Mouse (Mus musculus) spleen, adult 2 months (tissue): ENCODE results near the gene Cabp2. TPM values are rescaled to one million over a fixed set of nuclear protein-coding genes. Genes with fewer than 3 reads are reported as not detected.

Source experiments
- DNase-seq, 2 experiments: peaks; one replicate each; pipeline versions ENCODE4 v3.0.0 to v3.0.0-alpha.2; 2012 to 2021; ENCODE audit warnings: low spot score in 2 of 2, low read depth in 1 of 2
- H3K27ac ChIP-seq: fragments of 200-500 bp; 2 replicates; pipeline ENCODE4 v1.5.1; 2012; ENCODE audit warnings: low read length, inconsistent platforms; ENCODE audit not compliant: insufficient read depth
- H3K27me3 ChIP-seq: fragments of 200-500 bp; 2 replicates; pipeline ENCODE4 v1.6.1; 2012; ENCODE audit warnings: mild to moderate bottlenecking, moderate library complexity, low read length, inconsistent platforms; ENCODE audit not compliant: control insufficient read depth, insufficient read depth
- H3K36me3 ChIP-seq: fragments of 200-500 bp; 2 replicates; pipeline ENCODE4 v1.6.1; 2012; ENCODE audit warnings: mild to moderate bottlenecking, low read length, inconsistent platforms; ENCODE audit not compliant: control insufficient read depth, insufficient read depth
- H3K4me1 ChIP-seq: fragments of 200-500 bp; 2 replicates; pipeline ENCODE4 v1.6.1; 2011; ENCODE audit warnings: inconsistent platforms; ENCODE audit not compliant: control insufficient read depth, insufficient read depth, insufficient read length
- H3K4me3 ChIP-seq: fragments of 200-500 bp; 2 replicates; pipeline ENCODE4 v1.5.1; 2011; ENCODE audit warnings: mild to moderate bottlenecking, inconsistent platforms; ENCODE audit not compliant: insufficient read depth, insufficient read length; ENCODE audit errors: extremely low read depth
- CTCF ChIP-seq: fragments of 200-500 bp; IDR thresholded peaks from 2 replicates; pipeline ENCODE4 v1.5.1; 2011; ENCODE audit warnings: mild to moderate bottlenecking, inconsistent platforms; ENCODE audit not compliant: insufficient read depth, insufficient read length, insufficient replicate concordance; ENCODE audit errors: extremely low read depth
- POLR2A ChIP-seq: fragments of 200-500 bp; IDR thresholded peaks from 2 replicates; pipeline ENCODE4 v1.6.1; 2011; ENCODE audit warnings: low read depth, low read length, inconsistent platforms
- WGBS: fragments of 180-500 bp; shearing (Covaris S2); methylation state at CpG from one replicate; pipeline ENCODE4 v1.1.7; 2018; 5-methylcytosine and 5-hydroxymethylcytosine counted together
- polyA plus RNA-seq: library from polyadenylated mRNA; depleted of rRNA; stranded (reverse); fragments of >200 nt; gene quantifications from 2 replicates; pipeline ENCODE4 v1.2.3, GENCODE M21; 2012

The Cabp2 gene
- polyA plus RNA-seq, 1 experiment: 7.0 TPM

DNA sequence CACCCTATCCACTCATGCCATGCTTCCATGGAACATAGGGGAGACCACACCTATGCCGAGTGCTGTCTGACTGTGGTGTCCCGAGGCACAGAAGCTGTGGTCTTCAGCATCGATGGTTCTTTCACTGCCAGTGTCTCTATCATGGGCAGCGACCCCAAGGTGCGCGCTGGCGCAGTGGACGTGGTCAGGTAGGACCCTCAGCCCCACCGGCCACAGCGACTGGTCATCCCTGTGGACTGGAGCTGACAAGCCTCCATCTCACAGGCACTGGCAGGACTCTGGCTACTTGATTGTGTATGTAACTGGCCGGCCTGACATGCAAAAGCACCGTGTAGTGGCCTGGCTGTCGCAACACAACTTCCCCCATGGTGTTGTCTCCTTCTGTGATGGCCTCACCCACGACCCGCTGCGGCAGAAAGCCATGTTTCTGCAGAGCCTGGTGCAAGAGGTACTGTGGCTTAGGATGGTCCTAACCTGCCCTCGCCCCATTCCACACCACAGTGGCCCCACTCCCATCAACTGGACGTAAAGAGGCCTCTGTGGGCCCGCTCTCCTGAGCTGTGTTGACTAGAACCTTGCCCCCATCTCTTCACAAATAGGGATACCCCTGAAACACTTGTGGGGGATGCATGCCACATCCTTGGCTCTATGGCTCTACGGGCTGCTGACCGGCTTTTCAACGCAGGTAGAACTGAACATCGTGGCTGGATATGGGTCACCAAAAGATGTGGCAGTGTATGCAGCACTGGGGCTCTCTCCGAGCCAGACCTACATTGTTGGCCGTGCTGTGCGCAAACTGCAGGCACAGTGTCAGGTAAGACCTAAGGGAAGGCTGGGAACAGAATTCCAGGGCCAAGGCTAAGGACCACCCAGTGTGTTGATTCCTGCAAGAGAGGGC lies 30.9 kb downstream of the Cabp2 start:
- no peak for DNase-seq
- Histone ChIP-seq H3K36me3 (peaks cover 47% of the 10 kb centered on the region), H3K4me3 (no peak overlapping the region), H3K4me1 (peaks cover 23% of the 10 kb centered on the region), H3K27ac (peak overlapping the region; percentile 95), H3K27me3 (no peaks in the 10 kb centered on the region)
- TF ChIP-seq CTCF (no peak), POLR2A (no peak)
- WGBS: 93% methylated on average over 26 of the region's 26 CpGs

DNA sequence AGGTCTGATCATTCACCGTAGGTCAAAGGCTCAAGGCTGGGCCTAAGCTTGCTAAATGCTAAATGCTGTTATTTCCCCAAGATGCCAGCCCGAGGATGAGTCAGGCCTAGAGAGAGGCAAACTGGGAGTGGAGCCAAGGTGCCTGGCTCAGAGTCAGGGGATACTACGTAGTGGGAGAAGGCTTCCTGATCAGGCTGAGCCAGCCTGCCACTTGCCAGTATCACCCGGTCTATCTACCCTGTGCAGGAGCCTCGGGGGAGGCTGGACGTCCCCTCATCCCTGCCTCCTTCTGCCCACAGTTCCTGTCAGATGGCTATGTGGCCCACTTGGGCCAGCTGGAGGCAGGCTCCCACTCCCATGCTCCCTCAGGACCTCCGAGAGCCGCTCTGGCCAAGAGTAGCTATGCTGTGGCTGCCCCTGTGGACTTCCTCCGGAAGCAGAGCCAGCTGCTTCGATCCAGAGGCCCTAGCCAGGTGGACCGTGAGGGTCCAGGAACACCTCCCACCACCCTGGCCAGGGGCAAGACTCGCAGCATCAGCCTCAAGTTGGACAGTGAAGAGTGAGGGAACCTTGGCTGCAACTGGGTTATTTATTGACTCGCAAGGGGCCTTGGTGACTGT lies 31.9 kb downstream of the Cabp2 start:
- 6% methylated on average over 13 of the region's 13 CpGs for WGBS
- peak in 1 of 2 experiments; percentile 35 for DNase-seq
- H3K36me3 ChIP-seq: peaks cover 44% of the 10 kb centered on the region
- H3K27me3 ChIP-seq: no peaks in the 10 kb centered on the region
- TF ChIP-seq POLR2A: no peak
- no peak for TF ChIP-seq CTCF
- H3K27ac ChIP-seq: peak overlapping the region; percentile 95
- H3K4me3 ChIP-seq: no peak overlapping the region
- peaks cover 27% of the 10 kb centered on the region for H3K4me1 ChIP-seq

DNA sequence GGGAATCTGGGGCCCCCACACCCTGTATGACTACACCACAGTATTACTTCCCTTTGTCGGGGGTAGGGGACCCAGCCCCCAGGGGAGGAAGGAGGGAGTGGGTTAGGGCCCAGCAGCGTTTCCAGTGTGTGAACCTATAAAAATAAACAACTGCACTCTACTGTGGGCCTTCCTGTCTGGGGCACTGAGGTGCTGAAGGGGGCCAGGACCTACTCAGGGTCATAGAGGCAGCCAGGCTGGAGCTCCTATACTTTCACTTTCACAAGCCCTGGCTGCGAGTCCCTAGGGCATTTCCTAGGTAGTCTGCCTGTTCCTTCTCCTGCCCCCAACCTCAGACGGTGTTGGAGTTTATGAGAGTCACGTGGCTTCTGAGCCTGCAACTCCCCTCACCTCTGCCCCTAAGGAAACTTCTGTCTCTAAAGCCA lies 32.4 kb downstream of the Cabp2 start:
- H3K27me3 ChIP-seq: no peaks in the 10 kb centered on the region
- DNase-seq: peak in 1 of 2 experiments; percentile 69
- TF ChIP-seq POLR2A (no peak), CTCF (no peak)
- H3K36me3 ChIP-seq: peaks cover 41% of the 10 kb centered on the region
- H3K27ac ChIP-seq: peak overlapping the region; percentile 95
- no peak overlapping the region for H3K4me3 ChIP-seq
- under 1% methylated on average over 5 of the region's 5 CpGs for WGBS
- peaks cover 27% of the 10 kb centered on the region for H3K4me1 ChIP-seq

DNA sequence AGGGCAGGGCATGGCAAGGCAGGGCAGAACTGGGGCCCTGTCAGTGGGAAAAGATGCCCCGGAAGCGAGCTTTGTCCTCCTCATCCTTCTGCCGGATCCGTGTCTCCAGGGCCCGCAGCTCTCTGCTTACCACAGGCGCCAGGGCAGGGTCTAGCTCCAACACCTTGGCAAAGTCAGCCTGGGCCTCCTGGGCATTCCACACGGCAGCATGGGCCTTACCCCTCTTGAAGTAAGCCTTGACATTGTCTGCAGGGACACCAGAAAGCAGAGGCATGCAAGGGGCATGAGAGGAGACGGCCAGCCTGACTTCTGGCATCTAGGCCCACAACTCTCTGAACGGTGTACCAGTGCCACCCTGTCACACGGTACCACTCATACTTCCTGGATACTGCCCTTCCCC lies 33.2 kb downstream of the Cabp2 start:
- DNase-seq: no peak
- Histone ChIP-seq H3K36me3 (peaks cover 41% of the 10 kb centered on the region), H3K4me3 (no peak overlapping the region), H3K4me1 (peaks cover 27% of the 10 kb centered on the region), H3K27ac (peak overlapping the region; percentile 95), H3K27me3 (no peaks in the 10 kb centered on the region)
- WGBS: 78% methylated on average over 10 of the region's 10 CpGs
- TF ChIP-seq CTCF: no peak
- no peak for TF ChIP-seq POLR2A

DNA sequence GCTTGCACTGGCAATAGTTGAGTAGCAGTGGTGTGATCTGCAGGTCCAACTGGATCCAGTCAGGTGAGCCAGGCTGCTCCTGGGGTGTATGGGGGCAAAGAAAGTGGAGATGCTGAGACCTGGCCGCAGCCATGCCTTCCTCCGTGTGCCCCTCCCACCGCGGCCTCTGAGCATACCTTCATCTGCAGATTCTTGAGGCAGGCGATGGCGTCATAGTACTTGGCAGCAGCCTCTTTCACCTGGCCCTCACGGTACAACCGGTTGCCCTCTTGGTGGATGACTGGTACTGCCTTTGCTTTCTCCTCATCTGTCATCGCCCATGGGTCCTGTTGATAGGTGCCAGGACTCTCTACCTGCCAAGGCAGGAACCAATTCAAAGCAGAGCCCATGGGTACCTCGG lies 33.8 kb downstream of the Cabp2 start:
- TF ChIP-seq POLR2A (no peak), CTCF (no peak)
- Histone ChIP-seq H3K4me1 (peaks cover 29% of the 10 kb centered on the region), H3K36me3 (peaks cover 41% of the 10 kb centered on the region), H3K27ac (peak overlapping the region; percentile 95), H3K27me3 (no peaks in the 10 kb centered on the region), H3K4me3 (no peak overlapping the region)
- no peak for DNase-seq
- WGBS: 96% methylated on average over 10 of the region's 10 CpGs

DNA sequence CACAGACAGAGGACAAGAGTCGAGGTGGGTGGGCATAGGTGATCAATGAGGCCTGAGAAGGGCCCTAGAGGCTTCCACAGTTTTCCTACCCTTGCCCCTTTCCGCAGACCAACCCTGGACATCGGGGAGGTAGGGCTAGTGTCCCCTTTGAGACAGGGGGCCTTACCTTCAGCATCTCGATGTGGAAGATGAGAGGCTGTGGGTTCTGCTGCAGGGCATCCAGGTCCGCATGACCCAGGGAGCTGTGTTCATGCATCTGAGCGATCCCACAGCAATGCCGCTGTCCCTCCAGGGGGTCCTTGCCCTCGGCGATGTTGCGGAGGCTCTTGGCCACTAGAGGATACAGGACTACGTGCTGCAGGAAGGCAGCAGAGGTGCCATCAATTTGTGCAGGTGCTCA lies 34.4 kb downstream of the Cabp2 start:
- H3K4me3 ChIP-seq: no peak overlapping the region
- peaks cover 38% of the 10 kb centered on the region for H3K36me3 ChIP-seq
- no peaks in the 10 kb centered on the region for H3K27me3 ChIP-seq
- peaks cover 35% of the 10 kb centered on the region for H3K4me1 ChIP-seq
- TF ChIP-seq POLR2A (no peak), CTCF (no peak)
- no peak for DNase-seq
- 94% methylated on average over 11 of the region's 11 CpGs for WGBS
- H3K27ac ChIP-seq: peak overlapping the region; percentile 1; the same call in 1 of the 2 replicates

DNA sequence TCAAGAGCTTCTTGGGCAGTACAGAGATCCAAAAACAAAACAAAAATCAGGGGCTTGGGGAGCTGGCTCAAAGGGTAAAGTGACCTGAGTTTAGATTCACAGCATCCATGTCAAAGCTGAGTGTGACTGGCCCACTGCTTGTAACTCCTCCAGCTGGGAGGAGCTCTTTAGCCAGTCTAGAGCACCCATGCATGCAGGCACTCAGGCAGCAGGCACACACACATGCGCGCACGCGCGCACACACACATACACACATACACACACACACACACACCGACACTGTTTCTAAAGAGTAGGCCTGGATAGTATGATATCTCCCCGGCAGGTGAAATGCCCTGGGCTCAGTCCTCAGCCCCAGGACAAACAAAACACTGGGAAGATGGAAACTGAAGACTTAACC lies 35.6 kb downstream of the Cabp2 start:
- Histone ChIP-seq H3K4me3 (no peak overlapping the region), H3K36me3 (peaks cover 29% of the 10 kb centered on the region), H3K27ac (peak overlapping the region; percentile 15; the same call in 1 of the 2 replicates), H3K27me3 (no peaks in the 10 kb centered on the region), H3K4me1 (peaks cover 36% of the 10 kb centered on the region)
- DNase-seq: no peak
- 57% methylated on average over 7 of the region's 7 CpGs for WGBS
- TF ChIP-seq POLR2A: no peak
- TF ChIP-seq CTCF: no peak
